Mouse (Mus musculus): ENCODE measurements around the gene Cnfn. TPM values are rescaled to one million over a fixed set of nuclear protein-coding genes. Genes with fewer than 3 reads are reported as not detected.

Gene Cnfn
- polyA plus RNA-seq, 1 experiment from 2014 or later = 0.15 TPM

DNA sequence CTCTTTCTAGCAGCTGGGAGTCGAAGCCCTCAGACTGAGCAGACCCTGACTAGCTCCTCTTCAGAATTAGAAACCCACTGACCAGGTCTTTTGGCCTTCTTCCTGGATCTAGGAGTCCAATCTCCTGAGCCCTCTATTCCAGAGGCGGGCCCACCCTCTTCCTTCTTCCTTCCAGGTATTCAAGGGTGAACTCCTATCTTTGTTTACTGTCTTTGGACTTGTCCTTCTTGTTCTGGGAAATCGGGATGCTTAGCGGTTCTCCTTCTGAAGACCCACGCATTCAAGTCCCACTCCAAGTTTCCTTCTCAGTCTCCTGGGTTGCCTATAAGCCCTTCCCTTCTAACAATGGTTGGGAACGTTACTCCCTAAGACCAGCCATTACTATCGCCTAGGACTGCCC lies 19.4 kb upstream of the Cnfn start:
- DNase-seq = no peak
- 80% methylated on average over 7 of the region's 7 CpGs for whole genome bisulfite sequencing (ENCODE audit: insufficient replicate concordance)
- Histone ChIP-seq H3K9me3 (replicated peaks) (no peaks in the 10 kb centered on the region), H3K9ac (no peak overlapping the region), H3K27ac (0 out of 2 replicates have a peak overlapping the region, but pooled peaks have one; percentile 16), H3K4me3 (replicated peaks) (no peak overlapping the region), H3K36me3 (peaks cover 13% of the 10 kb centered on the region; the same call in 1 of the 2 replicates), H3K4me2 (no peak overlapping the region), H3K4me1 (replicated peaks) (peaks cover 80% of the 10 kb centered on the region), H3K27me3 (peaks cover 2% of the 10 kb centered on the region; the same call in 1 of the 2 replicates)
- no peak for ATAC-seq (ENCODE audit: low read depth)

DNA sequence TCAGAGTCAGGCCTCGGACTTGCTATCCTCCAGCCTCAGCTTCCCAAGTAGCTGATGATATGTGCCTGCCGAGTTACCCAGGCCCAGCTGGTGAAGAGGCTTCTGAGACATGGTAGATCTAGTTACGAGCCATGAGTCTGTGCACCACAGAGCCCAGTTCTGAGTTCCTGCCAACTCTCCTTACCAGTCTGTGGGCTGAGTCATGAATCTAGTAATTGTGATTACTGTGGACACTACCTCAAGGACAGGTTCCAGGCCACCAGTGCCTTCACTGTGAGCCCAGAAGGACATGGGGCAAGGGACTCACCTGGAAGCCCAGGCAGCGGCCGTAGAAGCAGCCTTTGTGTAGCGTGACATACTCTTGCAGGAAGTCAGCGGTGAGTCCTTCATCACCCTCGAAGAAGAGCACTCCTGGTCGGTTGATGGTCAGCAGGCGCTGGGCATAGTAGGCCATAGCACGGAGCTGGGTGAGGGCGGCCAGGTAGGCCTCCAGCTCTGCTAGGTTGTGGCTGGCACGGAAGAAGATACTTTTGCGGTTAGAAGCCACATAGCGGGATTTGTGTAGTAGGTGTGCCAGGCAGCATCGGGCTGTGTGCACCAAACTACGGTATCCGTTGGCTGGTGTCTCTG lies 18.4 kb upstream of the Cnfn start:
- DNase-seq (no peak), ATAC-seq (ENCODE audit: low read depth) (no peak)
- Histone ChIP-seq H3K9me3 (replicated peaks) (no peaks in the 10 kb centered on the region), H3K4me3 (replicated peaks) (no peak overlapping the region), H3K4me2 (no peak overlapping the region), H3K36me3 (peaks cover 20% of the 10 kb centered on the region; the same call in 1 of the 2 replicates), H3K4me1 (replicated peaks) (peaks cover 72% of the 10 kb centered on the region), H3K27ac (no peak overlapping the region), H3K27me3 (no peaks in the 10 kb centered on the region), H3K9ac (no peak overlapping the region)
- 90% methylated on average over 18 of the region's 18 CpGs for WGBS (ENCODE audit: insufficient replicate concordance)

GRCm38 (mm10) chr7:25385850-25386555 lies 16.5 kb upstream of the Cnfn start:
- Histone ChIP-seq H3K4me1 (replicated peaks) (peaks cover 59% of the 10 kb centered on the region), H3K27me3 (no peaks in the 10 kb centered on the region), H3K9ac (peak overlapping the region; percentile 30; the same call in 1 of the 2 replicates), H3K4me2 (peak overlapping the region; percentile 31), H3K4me3 (replicated peaks) (no peak overlapping the region), H3K27ac (peak overlapping the region; percentile 61), H3K36me3 (peaks cover 21% of the 10 kb centered on the region; the same call in 1 of the 2 replicates), H3K9me3 (replicated peaks) (no peaks in the 10 kb centered on the region)
- ATAC-seq (ENCODE audit: low read depth) (peak; percentile 29; the same call in 1 of the 2 replicates), DNase-seq (no peak)
- WGBS (ENCODE audit: insufficient replicate concordance) = 28% methylated on average over 12 of the region's 12 CpGs

GRCm38 (mm10) chr7:25385259-25385658 lies 15.7 kb upstream of the Cnfn start:
- peaks cover 21% of the 10 kb centered on the region; the same call in 1 of the 2 replicates for H3K36me3 ChIP-seq
- H3K4me3 ChIP-seq (replicated peaks) = no peak overlapping the region
- H3K27ac ChIP-seq = peak overlapping the region; percentile 61; the same call in 1 of the 2 replicates
- no peak overlapping the region for H3K4me2 ChIP-seq
- H3K4me1 ChIP-seq (replicated peaks) = peaks cover 59% of the 10 kb centered on the region
- no peak for ATAC-seq (ENCODE audit: low read depth)
- DNase-seq = no peak
- H3K27me3 ChIP-seq = no peaks in the 10 kb centered on the region
- 81% methylated on average over 12 of the region's 12 CpGs for WGBS (ENCODE audit: insufficient replicate concordance)
- no peaks in the 10 kb centered on the region for H3K9me3 ChIP-seq (replicated peaks)
- H3K9ac ChIP-seq = no peak overlapping the region

DNA sequence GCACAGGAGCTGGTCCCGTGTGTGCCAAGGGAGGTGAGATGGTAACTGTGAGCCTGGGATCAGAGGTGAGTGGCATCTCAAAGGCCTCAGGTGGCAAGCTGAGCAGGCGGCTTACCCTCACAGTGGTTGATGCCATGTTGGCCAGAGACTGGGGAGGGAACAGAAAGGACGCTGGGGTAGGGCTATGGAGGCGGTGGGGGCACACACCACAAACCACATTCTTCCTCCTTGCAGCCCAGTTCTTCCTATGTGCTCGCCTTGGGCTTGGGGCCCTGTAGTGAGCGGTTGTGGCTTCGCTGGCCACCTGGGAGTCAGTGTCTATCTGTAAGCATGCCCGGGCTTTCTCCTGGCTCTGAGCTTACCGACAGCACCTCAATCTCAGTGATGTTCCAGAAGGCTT lies 15.3 kb upstream of the Cnfn start:
- no peak overlapping the region for H3K4me2 ChIP-seq
- no peak for ATAC-seq (ENCODE audit: low read depth)
- peaks cover 21% of the 10 kb centered on the region; the same call in 1 of the 2 replicates for H3K36me3 ChIP-seq
- no peaks in the 10 kb centered on the region for H3K9me3 ChIP-seq (replicated peaks)
- no peaks in the 10 kb centered on the region for H3K27me3 ChIP-seq
- no peak overlapping the region for H3K4me3 ChIP-seq (replicated peaks)
- no peak overlapping the region for H3K27ac ChIP-seq
- peaks cover 59% of the 10 kb centered on the region for H3K4me1 ChIP-seq (replicated peaks)
- no peak overlapping the region for H3K9ac ChIP-seq
- 49% methylated on average over 9 of the region's 9 CpGs for WGBS (ENCODE audit: insufficient replicate concordance)
- no peak for DNase-seq

DNA sequence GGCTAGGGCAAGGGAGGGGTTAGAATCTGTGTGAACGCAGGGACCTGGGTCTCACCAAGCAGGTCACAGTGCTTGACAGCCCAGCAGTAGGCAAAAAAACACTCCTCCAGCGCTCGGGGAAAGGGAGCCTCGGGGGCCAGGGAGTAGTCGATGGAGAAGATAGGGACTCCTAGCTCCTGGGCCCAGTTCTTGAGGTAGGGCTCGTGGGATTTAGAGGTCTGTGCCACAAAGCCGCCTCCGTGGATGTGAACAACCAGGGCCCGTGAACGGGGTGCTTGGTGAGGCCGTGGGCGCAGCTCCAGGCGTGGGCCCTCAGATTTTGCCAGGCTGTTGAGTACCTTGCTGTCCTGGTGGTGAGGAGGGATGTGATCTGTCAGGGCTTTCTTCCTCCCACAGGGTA lies 14.8 kb upstream of the Cnfn start:
- peaks cover 21% of the 10 kb centered on the region; the same call in 1 of the 2 replicates for H3K36me3 ChIP-seq
- H3K4me1 ChIP-seq (replicated peaks) = peaks cover 59% of the 10 kb centered on the region
- ATAC-seq (ENCODE audit: low read depth) = no peak
- no peak for DNase-seq
- H3K9me3 ChIP-seq (replicated peaks) = no peaks in the 10 kb centered on the region
- H3K27me3 ChIP-seq = no peaks in the 10 kb centered on the region
- H3K4me3 ChIP-seq (replicated peaks) = no peak overlapping the region
- no peak overlapping the region for H3K9ac ChIP-seq
- H3K27ac ChIP-seq = no peak overlapping the region
- WGBS (ENCODE audit: insufficient replicate concordance) = 70% methylated on average over 13 of the region's 13 CpGs
- H3K4me2 ChIP-seq = no peak overlapping the region

GRCm38 (mm10) chr7:25383891-25384290 lies 14.4 kb upstream of the Cnfn start:
- Histone ChIP-seq H3K27me3 (no peaks in the 10 kb centered on the region), H3K36me3 (peaks cover 21% of the 10 kb centered on the region; the same call in 1 of the 2 replicates), H3K9ac (no peak overlapping the region), H3K4me2 (no peak overlapping the region), H3K9me3 (replicated peaks) (no peaks in the 10 kb centered on the region), H3K4me1 (replicated peaks) (peaks cover 59% of the 10 kb centered on the region), H3K27ac (no peak overlapping the region), H3K4me3 (replicated peaks) (no peak overlapping the region)
- ATAC-seq (ENCODE audit: low read depth) = no peak
- DNase-seq = no peak
- WGBS (ENCODE audit: insufficient replicate concordance) = 66% methylated on average over 4 of the region's 4 CpGs

GRCm38 (mm10) chr7:25383385-25383784 lies 13.9 kb upstream of the Cnfn start:
- Histone ChIP-seq H3K9me3 (replicated peaks) (no peaks in the 10 kb centered on the region), H3K27me3 (no peaks in the 10 kb centered on the region), H3K4me1 (replicated peaks) (peaks cover 56% of the 10 kb centered on the region), H3K9ac (no peak overlapping the region), H3K36me3 (peaks cover 21% of the 10 kb centered on the region; the same call in 1 of the 2 replicates), H3K4me3 (replicated peaks) (no peak overlapping the region), H3K27ac (no peak overlapping the region), H3K4me2 (no peak overlapping the region)
- no peak for DNase-seq
- no peak for ATAC-seq (ENCODE audit: low read depth)
- WGBS (ENCODE audit: insufficient replicate concordance) = 72% methylated on average over 7 of the region's 7 CpGs

DNA sequence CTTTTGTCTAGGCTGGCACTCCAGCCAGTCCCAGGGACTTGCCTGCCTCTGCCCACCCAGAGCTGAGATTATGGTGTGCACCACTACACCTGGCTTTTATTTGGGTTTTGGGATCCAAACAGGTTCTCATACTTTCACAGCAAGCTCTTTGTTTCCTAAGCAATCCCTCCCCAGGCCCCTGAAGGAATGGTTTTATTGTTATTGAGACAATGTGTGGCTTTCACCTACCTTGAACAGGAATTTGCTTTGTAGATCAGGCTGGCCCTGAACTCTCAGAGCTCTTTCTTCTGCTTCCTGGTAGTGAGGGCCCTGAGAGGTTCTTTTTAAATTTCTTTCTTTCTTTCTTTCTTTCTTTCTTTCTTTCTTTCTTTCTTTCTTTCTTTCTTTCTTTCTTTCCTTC lies 13.0 kb upstream of the Cnfn start:
- H3K27ac ChIP-seq = no peak overlapping the region
- H3K9ac ChIP-seq = no peak overlapping the region
- peaks cover 55% of the 10 kb centered on the region for H3K4me1 ChIP-seq (replicated peaks)
- H3K9me3 ChIP-seq (replicated peaks) = no peaks in the 10 kb centered on the region
- H3K4me3 ChIP-seq (replicated peaks) = no peak overlapping the region
- peaks cover 17% of the 10 kb centered on the region; the same call in 1 of the 2 replicates for H3K36me3 ChIP-seq
- ATAC-seq (ENCODE audit: low read depth) = no peak
- H3K27me3 ChIP-seq = 0 out of 2 replicates have a peak, but pooled peaks cover 3% of the 10 kb centered on the region
- no peak overlapping the region for H3K4me2 ChIP-seq
- DNase-seq = no peak

DNA sequence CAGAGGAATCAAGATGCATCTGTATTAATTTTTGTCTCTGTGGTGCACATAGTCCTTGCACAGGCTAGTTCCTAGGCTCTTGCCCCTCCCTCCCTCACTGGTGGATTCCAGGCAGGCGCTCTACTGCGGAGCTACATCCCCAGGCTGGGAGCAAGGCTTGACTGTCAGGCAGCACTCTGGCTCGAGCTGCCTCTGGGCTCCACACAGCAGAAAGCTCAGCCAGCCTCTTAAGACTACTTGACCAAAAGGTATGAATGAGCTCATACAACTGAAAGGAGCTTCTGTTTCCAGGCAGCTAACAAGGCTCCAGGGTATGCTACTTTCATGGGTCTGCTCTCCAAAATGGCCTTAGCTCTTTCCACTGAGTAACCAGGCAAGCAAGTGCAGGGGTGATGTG lies 11.8 kb upstream of the Cnfn start:
- DNase-seq (no peak), ATAC-seq (ENCODE audit: low read depth) (no peak)
- Histone ChIP-seq H3K27ac (no peak overlapping the region), H3K4me2 (no peak overlapping the region), H3K4me3 (replicated peaks) (no peak overlapping the region), H3K9me3 (replicated peaks) (no peaks in the 10 kb centered on the region), H3K4me1 (replicated peaks) (peaks cover 51% of the 10 kb centered on the region), H3K36me3 (peaks cover 16% of the 10 kb centered on the region; the same call in 1 of the 2 replicates), H3K27me3 (0 out of 2 replicates have a peak, but pooled peaks cover 3% of the 10 kb centered on the region), H3K9ac (no peak overlapping the region)
- WGBS (ENCODE audit: insufficient replicate concordance) = 54% methylated on average over 3 of the region's 3 CpGs

DNA sequence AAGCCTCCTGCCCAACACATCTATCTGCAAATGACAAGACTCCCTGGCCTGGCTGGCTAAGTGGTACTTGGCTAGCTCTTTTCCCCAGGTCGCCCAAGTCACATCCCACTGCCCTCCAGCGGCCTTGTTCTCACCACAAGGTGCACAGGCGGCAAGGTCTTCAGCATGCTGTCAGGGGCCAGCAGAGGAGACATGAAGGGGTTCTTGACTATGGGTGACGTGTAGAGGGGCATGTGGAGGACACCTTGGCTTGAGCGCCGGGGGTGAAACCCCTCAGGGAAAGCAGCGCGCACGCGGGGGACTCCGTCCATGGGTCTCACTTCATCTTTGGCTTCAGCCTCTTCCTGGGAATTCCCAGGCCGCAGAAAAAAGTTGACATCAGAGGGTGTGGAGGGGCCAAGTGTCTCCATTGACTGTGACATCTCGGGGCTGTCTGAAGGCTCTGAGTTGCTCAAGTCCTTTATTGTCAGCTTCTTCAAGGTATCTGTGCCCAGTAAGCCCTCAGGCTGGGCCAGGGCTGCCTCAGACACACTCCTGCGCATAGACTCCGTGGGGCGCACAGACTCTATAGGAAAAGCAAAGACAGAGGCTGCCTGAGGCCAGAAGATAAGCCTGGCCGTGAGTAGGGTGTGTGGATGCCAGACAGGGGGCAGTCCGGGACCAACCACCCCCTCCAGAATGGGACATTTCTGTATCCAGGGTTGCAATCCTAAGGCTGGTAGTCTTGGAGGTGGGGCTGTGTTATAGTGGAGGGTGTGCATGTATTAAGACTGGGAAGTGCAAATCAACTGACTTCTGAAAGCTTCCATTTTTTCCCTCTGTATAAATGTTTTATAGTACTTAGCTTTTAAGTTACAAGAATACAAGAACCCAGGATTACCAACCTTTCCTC lies 11.1 kb upstream of the Cnfn start:
- H3K36me3 ChIP-seq = peaks cover 16% of the 10 kb centered on the region; the same call in 1 of the 2 replicates
- peak; percentile 47 for DNase-seq
- H3K27ac ChIP-seq = no peak overlapping the region
- peak overlapping the region; percentile 64; the same call in 1 of the 2 replicates for H3K9ac ChIP-seq
- peak; percentile 68 for ATAC-seq (ENCODE audit: low read depth)
- H3K4me3 ChIP-seq (replicated peaks) = peak overlapping the region; percentile 56; the same call in 1 of the 2 replicates
- WGBS (ENCODE audit: insufficient replicate concordance) = 39% methylated on average over 18 of the region's 18 CpGs
- peak overlapping the region; percentile 81 for H3K4me2 ChIP-seq
- no peaks in the 10 kb centered on the region for H3K9me3 ChIP-seq (replicated peaks)
- 0 out of 2 replicates have a peak, but pooled peaks cover 3% of the 10 kb centered on the region for H3K27me3 ChIP-seq
- peaks cover 44% of the 10 kb centered on the region for H3K4me1 ChIP-seq (replicated peaks)

Measured in liver, embryonic 13.5 days (tissue).